40 mouse cellular contexts compared by ENCODE assay signal in the genomic region with DNA sequence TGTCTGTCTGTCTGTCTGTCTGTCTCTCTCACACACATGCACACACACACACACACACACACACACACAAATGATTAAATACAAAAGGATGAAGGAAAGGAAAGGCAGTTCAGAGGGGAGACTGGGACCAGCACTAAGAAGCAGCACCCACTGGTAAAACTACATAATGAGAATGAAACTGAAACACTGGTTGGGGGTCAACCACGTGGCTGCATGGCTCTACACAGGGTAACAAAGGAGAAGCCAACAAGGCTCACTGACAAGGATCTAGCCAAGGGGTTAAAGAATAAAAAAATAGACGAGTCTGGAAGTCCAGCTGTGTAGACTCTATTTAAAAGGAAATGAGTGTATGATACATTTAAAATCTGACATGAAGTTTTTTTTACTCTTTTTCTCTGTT. TPM values are rescaled to one million over a fixed set of nuclear protein-coding genes. Genes with fewer than 3 reads are reported as not detected.
"Had no signal": no experiment of that assay in that cellular context is flagged by ENCODE, and none has a peak within 500 bp of the region (broad histone marks: within the 10 kb centered on the region; RNA-seq: fewer than 3 reads in every experiment).

No protein-coding gene starts in this region.

- H3K4me2 ChIP-seq: heart, embryonic 11.5 days; heart, embryonic 12.5 days; heart, embryonic 13.5 days; heart, embryonic 15.5 days; hindbrain, embryonic 12.5 days; hindbrain, embryonic 13.5 days; hindbrain, embryonic 14.5 days; hindbrain, embryonic 15.5 days; intestine, embryonic 15.5 days; kidney, embryonic 15.5 days had no signal

- H3K27me3 ChIP-seq: heart, embryonic 12.5 days; heart, embryonic 13.5 days; heart, embryonic 15.5 days; hindbrain, embryonic 12.5 days; hindbrain, embryonic 13.5 days; hindbrain, embryonic 15.5 days; intestine, embryonic 15.5 days; kidney, embryonic 15.5 days had no signal

- H3K9me3 ChIP-seq: heart, embryonic 12.5 days; heart, embryonic 13.5 days; heart, embryonic 15.5 days; hindbrain, embryonic 12.5 days; hindbrain, embryonic 13.5 days; hindbrain, embryonic 15.5 days; intestine, embryonic 15.5 days; kidney, embryonic 15.5 days had no signal

- H3K9ac ChIP-seq: heart, embryonic 12.5 days; heart, embryonic 13.5 days; heart, embryonic 15.5 days; hindbrain, embryonic 12.5 days; hindbrain, embryonic 13.5 days; hindbrain, embryonic 14.5 days; hindbrain, embryonic 15.5 days; intestine, embryonic 15.5 days; kidney, embryonic 15.5 days had no signal

- H3K4me3 ChIP-seq: heart, embryonic 12.5 days; heart, embryonic 13.5 days; heart, embryonic 15.5 days; hindbrain, embryonic 10.5 days; hindbrain, embryonic 12.5 days; hindbrain, embryonic 13.5 days; hindbrain, embryonic 15.5 days; intestine, embryonic 15.5 days; kidney, embryonic 15.5 days; layer of hippocampus, adult 2 months; left cerebral cortex, adult 2 months had no signal

- DNase-seq: heart, postnatal 10 days; heart, postnatal 14 days; heart, postnatal 36 days; heart, postnatal 4 days; kidney, adult 11 months; kidney, adult 18-20 months; kidney, adult 2 months; kidney, adult 8-10 months; kidney, adult 9 months; kidney, postnatal 25 days; kidney, postnatal 36 days; layer of hippocampus, adult 9-11 months; layer of hippocampus, postnatal 36 days had no signal

- H3K27ac ChIP-seq: heart, embryonic 13.5 days; heart, embryonic 15.5 days; hindbrain, embryonic 10.5 days; hindbrain, embryonic 12.5 days; hindbrain, embryonic 13.5 days; hindbrain, embryonic 14.5 days; hindbrain, embryonic 15.5 days; hindbrain, postnatal 0 days; intestine, embryonic 15.5 days; kidney, embryonic 15.5 days; kidney, postnatal 0 days; layer of hippocampus, adult 2 months; left cerebral cortex, adult 2 months had no signal

- H3K4me1 ChIP-seq: heart, embryonic 12.5 days; heart, embryonic 13.5 days; heart, embryonic 15.5 days; hindbrain, embryonic 15.5 days; intestine, embryonic 15.5 days had no signal

- H3K36me3 ChIP-seq: hindbrain, embryonic 15.5 days; intestine, embryonic 15.5 days had no signal

- ATAC-seq: hindbrain, embryonic 16.5 days; hindbrain, postnatal 0 days; inflammation-experienced regulatory T-cells, adult 6 months; intestine, embryonic 15.5 days; intestine, embryonic 16.5 days; intestine, postnatal 0 days had no signal

RNA-seq across cellular contexts. Expression of gene Skor1, which starts 23.2 kb away (rescaled TPM):
- total RNA-seq: heart, postnatal 14 days; heart, postnatal 25 days; hematopoietic stem cell, adult 5-6 weeks had no signal
- polyA plus RNA-seq: heart, embryonic 11.5 days; heart, embryonic 12.5 days; heart, embryonic 13.5 days; heart, embryonic 14.5 days; heart, embryonic 15.5 days; heart, embryonic 16.5 days; heart, postnatal 0 days; inflammation-experienced regulatory T-cells, adult 6 months; intestine, embryonic 14.5 days; intestine, embryonic 15.5 days; intestine, embryonic 16.5 days; intestine, postnatal 0 days; kidney, embryonic 14.5 days; kidney, embryonic 15.5 days; kidney, postnatal 0 days; large intestine, adult 2 months had no signal
